Mouse (Mus musculus) liver, postnatal 0 days (tissue): Measurements from ENCODE around the gene Nav2. TPM values are rescaled to one million over a fixed set of nuclear protein-coding genes. Genes with fewer than 3 reads are reported as not detected.

ENCODE experiments used
- ATAC-seq: fragments of 200-750 bp; cut with Nextera tagmentation; 2 replicates; pipeline ENCODE4 v1.8.0; 2017; ENCODE audit warnings: mild to moderate bottlenecking, moderate library complexity
- DNase-seq: peaks from one replicate; pipeline ENCODE4 v3.0.0-alpha.2; 2016
- H3K27ac ChIP-seq: fragments of 300-500 bp; sonication (generic); 2 replicates; pipeline ENCODE4 v1.5.1; 2014; ENCODE audit warnings: antibody characterized with exemption, moderate library complexity, mild to moderate bottlenecking, low read depth
- H3K27me3 ChIP-seq: fragments of 300-500 bp; sonication (generic); 2 replicates; pipeline ENCODE4 v1.6.1; 2014; ENCODE audit warnings: low read length, control low read depth, mixed read lengths; ENCODE audit not compliant: insufficient read depth
- H3K36me3 ChIP-seq: fragments of 300-500 bp; sonication (generic); replicated peaks from 2 replicates; pipeline ENCODE4 v1.6.1; 2014; ENCODE audit warnings: mild to moderate bottlenecking, control low read depth, low read length, moderate library complexity, mixed read lengths; ENCODE audit not compliant: insufficient read depth
- H3K4me1 ChIP-seq: fragments of 300-500 bp; sonication (generic); 2 replicates; pipeline ENCODE4 v1.6.1; 2014; ENCODE audit warnings: antibody characterized with exemption, mild to moderate bottlenecking, control low read depth; ENCODE audit not compliant: insufficient read depth
- H3K4me2 ChIP-seq: fragments of 300-500 bp; sonication (generic); 2 replicates; pipeline ENCODE4 v1.6.1; 2014; ENCODE audit warnings: low read depth, mild to moderate bottlenecking, low read length, moderate library complexity, mixed read lengths
- H3K4me3 ChIP-seq: fragments of 300-500 bp; sonication (generic); 2 replicates; pipeline ENCODE4 v1.5.1; 2014; ENCODE audit warnings: low read depth, low read length
- H3K9ac ChIP-seq: fragments of 300-500 bp; sonication (generic); replicated peaks from 2 replicates; pipeline ENCODE4 v1.6.1; 2014; ENCODE audit warnings: mild to moderate bottlenecking, moderate library complexity
- H3K9me3 ChIP-seq: fragments of 300-500 bp; sonication (generic); 2 replicates; pipeline ENCODE4 v1.6.1; 2016; ENCODE audit warnings: mild to moderate bottlenecking, control low read depth, low read length, mixed read lengths
- CTCF ChIP-seq: sonication (generic); IDR thresholded peaks from 2 replicates; pipeline ENCODE4 v1.5.1; 2016; ENCODE audit warnings: antibody characterized with exemption, low read depth
- EP300 ChIP-seq: IDR thresholded peaks from 2 replicates; pipeline ENCODE4 v1.6.1; 2016; ENCODE audit warnings: antibody characterized with exemption, low read depth, mild to moderate bottlenecking
- WGBS: fragments of 180-500 bp; shearing (Covaris S2); extraction: QIAGEN DNeasy Blood & Tissue Kit; methylation state at CpG from one replicate; pipeline ENCODE4 v1.1.7; 2014; ENCODE audit not compliant: insufficient replicate concordance; 5-methylcytosine and 5-hydroxymethylcytosine counted together
- polyA plus RNA-seq: library from polyadenylated mRNA; unstranded; fragments of >200 nt; fragmentation: Nextera tagmentation; extraction: Ambion mirVana; gene quantifications from 2 replicates; pipeline ENCODE4 v1.2.1, GENCODE M21; 2015

Nav2 gene
- polyA plus RNA-seq, 1 experiment from 2014 or later, result 3.3 TPM

GRCm38 (mm10) chr7:49521349-49521748, 612.8 kb downstream of the Nav2 start:
- DNase-seq (no peak), ATAC-seq (no peak)
- Histone ChIP-seq H3K9ac (no peak overlapping the region), H3K9me3 (no peaks in the 10 kb centered on the region), H3K4me2 (no peak overlapping the region), H3K36me3 (no peaks in the 10 kb centered on the region), H3K4me3 (no peak overlapping the region), H3K27ac (no peak overlapping the region), H3K4me1 (peaks cover 23% of the 10 kb centered on the region), H3K27me3 (no peaks in the 10 kb centered on the region)
- WGBS, result 51% methylated on average over 4 of the region's 4 CpGs
- TF ChIP-seq CTCF, result no peak
- no peak for TF ChIP-seq EP300

DNA sequence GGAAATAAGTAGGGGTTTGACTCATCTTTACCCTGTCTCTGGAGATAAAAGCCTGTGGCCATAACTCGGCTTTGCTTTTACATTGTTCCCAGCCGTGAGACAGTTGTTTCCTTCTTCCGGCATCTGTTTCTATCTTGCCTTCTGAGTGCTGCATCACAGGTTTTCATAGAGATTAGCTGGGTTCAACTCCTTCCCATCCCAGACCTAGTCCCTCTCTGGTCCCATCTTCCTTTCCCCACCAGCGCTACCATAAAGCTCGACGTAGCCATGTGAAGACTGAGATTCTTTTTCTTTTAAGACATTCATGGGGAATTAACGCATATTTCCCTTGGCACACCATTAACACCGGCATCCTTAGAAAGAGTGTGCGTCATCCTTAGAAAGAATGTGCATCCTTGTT, 613.5 kb downstream of the Nav2 start:
- H3K9me3 ChIP-seq, result no peaks in the 10 kb centered on the region
- 11% methylated on average over 9 of the region's 9 CpGs for WGBS
- peak overlapping the region; percentile 67 for H3K4me2 ChIP-seq
- no peaks in the 10 kb centered on the region for H3K27me3 ChIP-seq
- H3K4me3 ChIP-seq, result peak overlapping the region; percentile 31; the same call in 1 of the 2 replicates
- no peak overlapping the region for H3K27ac ChIP-seq
- no peak overlapping the region for H3K9ac ChIP-seq
- peaks cover 28% of the 10 kb centered on the region for H3K4me1 ChIP-seq
- H3K36me3 ChIP-seq, result no peaks in the 10 kb centered on the region
- DNase-seq (no peak), ATAC-seq (no peak)
- TF ChIP-seq EP300 (no peak), CTCF (no peak)

DNA sequence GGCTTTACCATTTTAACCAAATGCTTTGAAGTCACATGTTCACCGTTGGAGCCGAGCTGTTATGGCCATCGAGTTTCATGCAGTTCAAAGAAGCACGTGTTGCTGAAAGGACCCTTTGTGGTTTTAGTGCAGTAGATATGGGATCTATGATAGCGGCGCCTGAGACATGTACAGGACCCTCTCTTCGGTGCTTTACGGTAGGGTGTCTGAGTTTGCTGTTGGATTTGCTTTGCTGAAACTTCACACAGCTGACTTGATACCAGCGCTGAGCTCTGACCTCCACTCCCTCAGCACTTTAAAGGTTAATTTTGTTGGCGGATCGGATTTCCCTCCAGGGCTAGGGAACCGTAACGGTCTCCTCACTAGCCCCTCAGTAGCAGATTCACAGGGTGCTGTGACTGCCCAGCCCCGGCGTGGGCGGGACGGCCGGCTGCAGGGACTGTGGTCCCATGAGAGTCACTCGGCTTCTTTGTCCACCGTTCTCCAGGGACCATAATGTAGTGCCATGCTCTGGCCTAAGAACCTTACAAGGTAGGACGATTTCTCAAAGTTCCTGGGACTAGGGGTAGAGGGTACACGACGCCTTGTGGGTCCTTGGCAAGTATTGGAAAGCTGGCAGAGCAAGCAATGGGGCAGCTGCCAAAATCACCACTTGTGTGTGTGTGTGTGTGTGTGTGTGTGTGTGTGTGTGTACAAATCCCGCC, 614.0 kb downstream of the Nav2 start:
- H3K4me2 ChIP-seq, result peak overlapping the region; percentile 67
- peak; percentile 64 for ATAC-seq
- H3K27ac ChIP-seq, result peak overlapping the region; percentile 80
- H3K27me3 ChIP-seq, result no peaks in the 10 kb centered on the region
- no peaks in the 10 kb centered on the region for H3K36me3 ChIP-seq
- peaks cover 32% of the 10 kb centered on the region for H3K4me1 ChIP-seq
- 6% methylated on average over 24 of the region's 24 CpGs for WGBS
- H3K9ac ChIP-seq, result peak overlapping the region; percentile 46
- H3K4me3 ChIP-seq, result peak overlapping the region; percentile 31
- no peaks in the 10 kb centered on the region for H3K9me3 ChIP-seq
- TF ChIP-seq EP300 (no peak), CTCF (no peak)
- peak; percentile 42 for DNase-seq

- no peaks in the 10 kb centered on the region for H3K27me3 ChIP-seq
- H3K4me2 ChIP-seq, result peak overlapping the region; percentile 67
- WGBS, result 33% methylated on average over 4 of the region's 4 CpGs
- TF ChIP-seq CTCF (no peak), EP300 (no peak)
- peaks cover 34% of the 10 kb centered on the region for H3K4me1 ChIP-seq
- DNase-seq (no peak), ATAC-seq (no peak)
- no peaks in the 10 kb centered on the region for H3K36me3 ChIP-seq
- H3K9ac ChIP-seq, result no peak overlapping the region
- no peaks in the 10 kb centered on the region for H3K9me3 ChIP-seq
- no peak overlapping the region; the same call in 1 of the 2 replicates for H3K4me3 ChIP-seq
- 0 out of 2 replicates have a peak overlapping the region, but pooled peaks have one; percentile 31 for H3K27ac ChIP-seq
Observed at GRCm38 (mm10) chr7:49523115-49523445, 614.6 kb downstream of the Nav2 start.

GRCm38 (mm10) chr7:49523729-49524128, 615.2 kb downstream of the Nav2 start:
- H3K27ac ChIP-seq, result 0 out of 2 replicates have a peak overlapping the region, but pooled peaks have one; percentile 31
- no peaks in the 10 kb centered on the region for H3K9me3 ChIP-seq
- DNase-seq (no peak), ATAC-seq (no peak)
- H3K4me2 ChIP-seq, result 0 out of 2 replicates have a peak overlapping the region, but pooled peaks have one; percentile 67
- H3K27me3 ChIP-seq, result no peaks in the 10 kb centered on the region
- no peak overlapping the region for H3K4me3 ChIP-seq
- H3K36me3 ChIP-seq, result no peaks in the 10 kb centered on the region
- H3K9ac ChIP-seq, result no peak overlapping the region
- no peak for TF ChIP-seq EP300
- TF ChIP-seq CTCF, result no peak
- 45% methylated on average over 5 of the region's 5 CpGs for WGBS
- H3K4me1 ChIP-seq, result peaks cover 34% of the 10 kb centered on the region

- H3K4me2 ChIP-seq, result peak overlapping the region; percentile 30
- no peaks in the 10 kb centered on the region for H3K27me3 ChIP-seq
- 0 out of 2 replicates have a peak overlapping the region, but pooled peaks have one; percentile 42 for H3K9ac ChIP-seq
- H3K4me3 ChIP-seq, result no peak overlapping the region
- WGBS, result 60% methylated on average over 11 of the region's 11 CpGs
- peaks cover 30% of the 10 kb centered on the region for H3K4me1 ChIP-seq
- TF ChIP-seq CTCF (no peak), EP300 (no peak)
- peak; percentile 58 for ATAC-seq
- peak overlapping the region; percentile 69 for H3K27ac ChIP-seq
- no peak for DNase-seq
- H3K9me3 ChIP-seq, result no peaks in the 10 kb centered on the region
- no peaks in the 10 kb centered on the region for H3K36me3 ChIP-seq
Observed at GRCm38 (mm10) chr7:49525348-49526100, 617.0 kb downstream of the Nav2 start.
